Mouse (Mus musculus) CD4-positive, CD25-positive, alpha-beta regulatory T cell, adult 4 months (primary cell): ENCODE results near the gene Mybph. TPM values are rescaled to one million over a fixed set of nuclear protein-coding genes. Genes with fewer than 3 reads are reported as not detected.

ENCODE experiments used
- ATAC-seq: one replicate; pipeline ENCODE4 v1.8.0; 2017
- polyA plus RNA-seq, 2 experiments: library from polyadenylated mRNA; unstranded; fragments of 100-300 nt; shearing (Covaris generic); gene quantifications; one replicate each; pipeline ENCODE4 v1.2.1; 2017

Mybph gene
- polyA plus RNA-seq, 2 experiments from 2014 or later = not detected

DNA sequence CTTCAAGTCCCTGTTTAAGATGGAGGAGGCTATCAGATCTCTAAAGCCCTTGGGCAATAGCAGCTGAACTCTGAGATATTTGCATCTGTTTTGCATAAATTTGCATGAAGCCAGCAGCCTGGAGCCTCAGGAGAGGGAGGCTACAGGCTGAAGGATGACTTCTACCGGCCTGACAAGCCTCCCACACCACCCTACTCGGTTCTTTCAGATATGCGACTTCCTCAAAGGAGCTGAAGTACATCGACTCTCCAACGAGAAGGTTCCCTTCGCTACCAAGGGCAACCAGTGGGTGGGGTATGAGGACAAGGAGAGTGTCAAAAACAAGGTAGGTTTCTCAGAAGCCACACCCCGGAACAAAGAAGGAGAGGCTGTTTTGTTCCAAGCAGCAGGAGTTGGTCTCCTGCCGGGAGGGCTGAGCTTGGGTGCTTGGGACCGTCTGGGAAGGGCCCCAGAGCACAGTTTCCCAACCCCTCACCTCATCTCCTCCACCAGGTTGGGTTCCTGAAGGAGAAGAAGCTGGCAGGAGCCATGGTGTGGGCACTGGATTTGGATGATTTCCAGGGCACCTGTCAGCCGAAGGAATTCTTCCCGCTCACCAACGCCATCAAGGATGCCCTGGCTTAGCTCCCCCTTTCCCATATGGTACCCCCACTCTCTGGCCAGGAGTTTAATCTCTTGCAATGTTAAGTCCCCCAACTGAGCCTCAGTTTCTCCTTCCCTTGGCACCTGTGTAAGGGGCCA, 4.1 kb upstream of the Mybph start:
- ATAC-seq = peak; percentile 41

- no peak for ATAC-seq
These were observed 2.1 kb upstream of the Mybph start for GRCm38 (mm10) chr1:134191192-134191591.

DNA sequence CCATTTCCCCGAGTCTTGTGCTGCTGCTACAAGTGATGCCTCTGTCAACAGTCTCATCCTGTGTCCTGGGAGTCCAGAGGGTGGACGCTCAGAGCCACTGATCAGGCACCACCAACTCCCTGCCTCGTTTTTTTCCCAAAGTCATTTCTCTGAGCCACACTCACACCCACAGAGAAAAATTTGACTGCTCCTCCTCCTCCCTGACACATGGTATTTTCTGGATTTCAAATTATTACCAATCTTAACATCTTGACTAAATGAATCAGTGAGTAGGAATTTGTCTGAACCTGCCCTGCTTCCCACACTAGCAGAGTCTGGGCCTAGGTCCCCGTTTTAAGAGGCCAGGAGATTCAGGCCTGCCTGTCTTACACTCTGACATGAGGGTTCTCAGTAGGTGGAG, 1.2 kb upstream of the Mybph start:
- no peak for ATAC-seq

DNA sequence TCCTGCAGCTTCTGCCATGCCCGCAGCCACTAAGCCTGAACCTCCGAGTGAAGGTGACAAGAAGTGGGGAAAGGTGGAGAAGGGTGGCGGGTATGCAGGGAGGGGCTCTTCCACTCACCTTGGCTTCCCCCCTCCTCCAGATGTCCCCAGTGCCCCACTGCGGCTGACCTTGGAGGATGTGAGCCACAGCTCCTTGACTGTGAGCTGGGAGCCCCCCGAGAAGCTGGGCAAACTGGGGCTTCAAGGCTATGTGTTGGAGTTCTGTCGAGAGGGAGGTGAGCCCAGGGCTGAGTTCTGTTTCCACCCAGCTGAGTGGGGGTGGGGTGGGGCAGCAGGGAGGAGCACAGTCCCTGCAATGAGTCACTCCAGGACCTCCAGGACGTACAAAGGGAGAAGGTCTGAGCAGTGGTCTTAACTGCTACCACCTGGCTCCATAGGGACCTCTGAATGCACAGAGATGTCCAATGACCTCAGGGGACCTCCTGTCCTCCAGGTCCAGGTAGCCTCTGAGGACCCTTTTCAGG, 488 bp downstream of the Mybph start:
- ATAC-seq = no peak

GRCm38 (mm10) chr1:134194298-134195022, 1.2 kb downstream of the Mybph start:
- ATAC-seq = no peak

- no peak for ATAC-seq
These were observed 1.9 kb downstream of the Mybph start for GRCm38 (mm10) chr1:134195117-134195516.

- peak; percentile 63 for ATAC-seq
These were observed 2.3 kb downstream of the Mybph start for GRCm38 (mm10) chr1:134195571-134195970.

GRCm38 (mm10) chr1:134195979-134196378, 2.7 kb downstream of the Mybph start:
- no peak for ATAC-seq

- peak; percentile 68 for ATAC-seq
These were observed 3.1 kb downstream of the Mybph start for GRCm38 (mm10) chr1:134196386-134196785.

- ATAC-seq = no peak
These were observed 4.2 kb downstream of the Mybph start for GRCm38 (mm10) chr1:134197325-134197982.

- no peak for ATAC-seq
These were observed 5.1 kb downstream of the Mybph start for GRCm38 (mm10) chr1:134198197-134198995.

GRCm38 (mm10) chr1:134200481-134200880, 7.2 kb downstream of the Mybph start:
- ATAC-seq = no peak

- peak; percentile 73 for ATAC-seq
These were observed 7.9 kb downstream of the Mybph start for GRCm38 (mm10) chr1:134200998-134201686.

DNA sequence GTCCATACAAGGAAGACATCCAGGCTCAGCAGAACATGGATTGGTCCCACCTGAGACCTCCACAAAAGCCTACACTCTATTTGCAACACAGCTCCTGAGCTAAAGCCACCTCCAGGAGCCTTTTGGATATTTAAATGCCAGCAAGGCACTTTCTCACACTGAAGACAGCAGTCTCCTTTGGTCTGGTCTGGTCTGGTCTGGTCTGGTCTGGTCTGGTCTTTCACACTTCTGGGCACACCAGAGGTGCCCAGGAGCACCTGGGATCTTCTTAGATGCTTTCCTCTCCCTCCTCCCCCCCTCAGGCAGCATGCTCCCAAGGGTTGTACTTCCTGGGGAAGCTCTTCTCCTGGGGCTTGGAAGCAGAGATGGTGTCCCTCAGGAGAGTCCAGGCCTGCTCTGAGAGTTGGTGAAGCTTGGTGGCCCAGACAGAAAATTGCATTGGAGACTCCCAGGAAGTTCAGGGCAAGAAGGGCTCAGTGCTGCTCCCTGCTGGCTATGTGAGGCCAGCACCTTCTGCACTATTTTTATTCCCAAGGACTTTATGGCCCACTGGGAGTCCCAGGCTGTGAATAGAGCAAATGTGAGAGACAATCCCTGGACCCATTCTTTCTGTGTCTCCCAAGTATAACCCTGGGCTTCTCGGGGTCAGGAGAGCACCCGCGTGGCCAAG, 8.6 kb downstream of the Mybph start:
- peak; percentile 37 for ATAC-seq

- ATAC-seq = no peak
These were observed 11.0 kb downstream of the Mybph start for GRCm38 (mm10) chr1:134204230-134204629.

- no peak for ATAC-seq
These were observed 12.2 kb downstream of the Mybph start for GRCm38 (mm10) chr1:134205296-134206018.

- no peak for ATAC-seq
These were observed 12.8 kb downstream of the Mybph start for GRCm38 (mm10) chr1:134206085-134206484.

DNA sequence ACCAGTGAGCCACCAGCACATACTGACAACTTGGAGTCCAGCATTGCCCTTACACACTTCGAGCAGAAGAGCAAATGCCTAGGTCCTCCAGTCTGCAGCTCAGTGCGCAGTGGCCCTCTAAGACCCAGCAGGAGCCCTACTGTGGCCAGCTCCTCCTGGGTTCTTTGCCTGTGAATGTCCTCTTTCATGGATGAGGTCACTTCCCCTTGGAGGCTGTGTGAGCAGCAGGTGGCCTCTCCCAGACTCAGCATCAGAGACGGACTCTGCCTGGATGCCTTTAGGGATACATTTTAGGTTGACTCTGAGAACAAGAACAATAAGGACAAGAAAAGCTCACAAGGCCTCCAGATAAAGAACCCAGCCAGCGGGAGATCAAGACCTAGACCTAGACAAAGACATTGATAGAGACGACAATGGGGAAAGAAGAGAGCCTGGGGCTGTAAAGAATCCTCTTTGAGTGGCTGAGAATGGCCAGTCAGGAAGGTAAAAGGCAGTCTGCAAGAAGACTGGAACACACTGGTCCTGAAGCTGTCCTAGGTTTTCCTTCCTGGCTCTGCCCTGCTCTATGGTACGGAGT, 17.0 kb downstream of the Mybph start:
- ATAC-seq = no peak

DNA sequence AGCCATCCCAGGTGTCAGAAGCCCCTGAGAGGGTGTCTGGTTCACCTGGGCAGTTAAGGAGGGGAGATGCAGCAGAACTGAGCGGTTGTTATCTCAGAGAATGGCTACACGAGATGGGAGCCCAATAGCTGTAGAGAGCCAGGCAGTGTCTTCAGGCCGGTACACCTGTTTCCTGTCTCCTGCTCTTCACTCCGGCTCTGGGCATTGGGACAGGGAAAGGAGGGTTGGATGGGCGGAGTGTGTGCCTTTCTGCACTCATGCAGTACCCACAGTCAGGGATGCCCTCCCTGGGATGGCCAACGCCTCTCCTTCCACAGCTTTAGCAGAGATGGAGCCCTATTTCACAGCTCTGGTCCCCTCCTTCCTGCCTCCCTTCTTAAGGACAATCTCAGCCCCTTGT, 17.8 kb downstream of the Mybph start:
- ATAC-seq = no peak

GRCm38 (mm10) chr1:134211631-134212030, 18.4 kb downstream of the Mybph start:
- no peak for ATAC-seq
